1 mouse cellular context compared by ENCODE assay signal in the genomic region with DNA sequence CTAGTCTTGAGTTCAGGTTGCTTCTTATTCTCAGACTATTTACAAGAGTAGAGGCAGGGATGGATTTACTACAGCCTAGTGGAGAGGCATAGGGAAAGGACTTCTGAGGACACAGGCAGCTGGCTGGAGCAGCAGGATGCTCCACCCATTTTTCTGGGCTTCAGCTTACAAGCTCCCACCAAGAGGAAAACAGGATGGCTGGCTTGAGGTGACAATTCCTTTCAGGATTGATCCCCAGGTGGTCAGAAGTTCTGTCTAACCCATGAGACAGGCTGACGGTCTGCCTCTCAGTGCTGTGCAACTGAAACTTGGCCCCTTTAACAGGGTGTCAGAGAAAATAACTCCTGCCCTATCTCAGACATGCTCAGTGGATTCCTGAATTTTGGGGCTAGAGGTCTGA.
TF ChIP-seq lines count a peak whose summit lies in the region.

No protein-coding gene starts in this region.

TF ChIP-seq in myocyte, 11 proteins besides CTCF, POLR2A, EP300 and RAD21 (continued from another document):
- TF ChIP-seq TCF12 (IDR thresholded peaks at IDR 0.05; ENCODE audit: insufficient read depth, poor library complexity, severe bottlenecking) (no peak), MYOD1 (IDR thresholded peaks at IDR 0.05; ENCODE audit: control insufficient read depth in 1 of 3, insufficient read length in 2 of 3, low read depth in 2 of 3) (no peak)
